Mouse (Mus musculus) CH12.LX (cell line): ENCODE data around the gene Rrp12.

Experiments used
- CTCF ChIP-seq, 2 experiments: IDR thresholded peaks in 1 of 2; conservative IDR thresholded peaks in 1 of 2; 2 replicates each; pipeline ENCODE4 v1.5.1; 2011 to 2012; ENCODE audit warnings: low read depth in 2 of 2, low read length in 2 of 2, improper control_type of control experiment in 1 of 2, inconsistent platforms in 1 of 2, mild to moderate bottlenecking in 1 of 2, moderate library complexity in 1 of 2
- EP300 ChIP-seq: IDR thresholded peaks from 2 replicates; pipeline ENCODE4 v1.6.1; 2011; ENCODE audit warnings: low read length, improper control_type of control experiment
- HCFC1 ChIP-seq: IDR thresholded peaks from 2 replicates; pipeline ENCODE4 v1.6.1; 2012; ENCODE audit warnings: low read depth, mild to moderate bottlenecking, inconsistent platforms, low read length, improper control_type of control experiment
- IRF4 ChIP-seq: IDR thresholded peaks from 2 replicates; pipeline ENCODE4 v1.6.1; 2014; ENCODE audit warnings: low read depth, mild to moderate bottlenecking, inconsistent platforms, low read length, improper control_type of control experiment
- MAFK ChIP-seq: IDR thresholded peaks from 2 replicates; pipeline ENCODE4 v1.6.1; 2011; ENCODE audit warnings: low read length, improper control_type of control experiment; ENCODE audit not compliant: insufficient replicate concordance
- MAX ChIP-seq: IDR thresholded peaks from 2 replicates; pipeline ENCODE4 v1.6.1; 2011; ENCODE audit warnings: low read length, improper control_type of control experiment
- MEF2A ChIP-seq: IDR thresholded peaks from 2 replicates; pipeline ENCODE4 v1.6.1; 2014; ENCODE audit warnings: low read depth, mild to moderate bottlenecking, inconsistent platforms, low read length, improper control_type of control experiment, borderline replicate concordance
- POLR2A ChIP-seq: IDR thresholded peaks from 2 replicates; pipeline ENCODE4 v1.6.1; 2011; ENCODE audit warnings: low read depth, mild to moderate bottlenecking, improper control_type of control experiment, low read length
- SMC3 ChIP-seq: IDR thresholded peaks from 2 replicates; pipeline ENCODE4 v1.6.1; 2011; ENCODE audit warnings: low read depth, low read length, improper control_type of control experiment
- TBP ChIP-seq: conservative IDR thresholded peaks from 2 replicates; pipeline ENCODE4 v1.6.1; 2011; ENCODE audit warnings: low read depth, low read length, improper control_type of control experiment
- TCF12 ChIP-seq: IDR thresholded peaks from 2 replicates; pipeline ENCODE4 v1.6.1; 2014; ENCODE audit warnings: low read depth, mild to moderate bottlenecking, inconsistent platforms, low read length, improper control_type of control experiment
- ZKSCAN1 ChIP-seq: IDR thresholded peaks from 2 replicates; pipeline ENCODE4 v1.6.1; 2012; ENCODE audit warnings: low read depth, inconsistent platforms, low read length, improper control_type of control experiment, borderline replicate concordance

DNA sequence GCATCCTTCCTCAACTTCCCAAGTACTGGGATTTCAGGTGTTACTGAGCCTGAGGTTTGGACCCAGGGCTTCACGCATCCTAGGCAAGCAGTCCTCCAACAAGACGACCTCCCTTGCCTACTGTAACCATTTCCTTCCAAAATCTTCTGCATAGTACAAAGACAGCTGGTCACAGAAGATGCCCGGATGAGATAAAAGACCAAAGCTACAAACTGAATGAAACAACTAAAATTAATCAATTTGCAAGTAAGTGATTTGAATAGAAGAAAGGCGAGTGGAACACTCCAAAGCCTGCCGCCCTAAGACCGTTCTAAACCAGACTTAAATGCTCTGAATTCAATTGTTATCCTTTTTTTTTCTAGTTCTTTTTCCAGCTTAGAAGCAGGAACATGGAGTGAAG, 60.6 kb downstream of the Rrp12 start:
- TF ChIP-seq POLR2A (no peak), EP300 (no peak), CTCF (conservative IDR thresholded peaks at IDR 0.05 in 1 of 2, IDR thresholded peaks at IDR 0.05 in 1 of 2; ENCODE audit: low read depth in 2 of 2, low read length in 2 of 2) (no peak), HCFC1 (no peak), TBP (no peak), MAX (no peak), TCF12 (no peak), SMC3 (no peak), MAFK (no peak), MEF2A (no peak), ZKSCAN1 (no peak), IRF4 (no peak)
